Mouse (Mus musculus) kidney, postnatal 25 days (tissue): ENCODE measurements around the gene Ptprn2.
A peak's percentile ranks its signal among the peaks of the same experiment; 100 is the strongest.

Experiments used
- DNase-seq, 2 experiments: peaks; one replicate each; pipeline ENCODE4 v3.0.0; 2021; ENCODE audit warnings: mixed read lengths in 2 of 2

Gene Ptprn2

GRCm38 (mm10) chr12:117078945-117079344, 593.4 kb downstream of the Ptprn2 start:
- no peak for DNase-seq

- DNase-seq, result no peak
Observed at GRCm38 (mm10) chr12:117079724-117080123, 594.2 kb downstream of the Ptprn2 start.

GRCm38 (mm10) chr12:117083856-117084701, 598.6 kb downstream of the Ptprn2 start:
- DNase-seq, result peak in 1 of 2 experiments; percentile 45

DNA sequence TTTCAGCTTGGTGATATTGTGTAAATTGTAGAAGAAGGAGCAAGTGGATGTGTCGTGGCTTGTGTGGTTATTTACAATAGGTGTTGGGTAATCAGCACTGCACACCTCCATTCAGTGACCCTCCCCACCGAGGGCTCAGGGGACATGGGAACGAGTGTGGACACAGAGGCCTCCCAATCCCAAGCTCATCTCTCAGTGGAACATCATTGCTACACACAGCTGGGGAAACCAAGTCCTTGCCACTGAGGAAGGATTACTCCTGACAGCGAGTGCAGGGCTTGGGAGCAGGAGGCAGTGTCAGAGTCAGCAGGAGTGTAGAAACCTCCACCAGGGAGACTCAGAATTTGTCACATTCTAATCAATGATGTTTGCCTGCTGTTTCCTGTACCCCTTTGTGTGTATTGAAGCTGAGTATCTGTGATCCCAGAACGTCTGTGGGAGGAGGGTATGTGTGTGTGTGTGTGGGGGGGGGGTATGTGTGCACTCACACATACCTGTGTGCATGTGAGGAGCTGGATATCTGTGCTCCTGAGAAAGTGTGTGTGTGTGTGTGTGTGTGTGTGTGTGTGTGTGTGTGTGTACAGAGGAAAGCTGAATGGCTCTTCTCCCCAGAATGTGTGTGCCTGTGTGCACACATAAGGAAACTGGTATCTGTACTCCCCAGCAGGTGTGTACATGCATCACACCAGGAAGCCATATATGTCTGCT, 599.3 kb downstream of the Ptprn2 start:
- DNase-seq, result no peak

GRCm38 (mm10) chr12:117085661-117086335, 600.3 kb downstream of the Ptprn2 start:
- DNase-seq, result peak in 1 of 2 experiments; percentile 2

DNA sequence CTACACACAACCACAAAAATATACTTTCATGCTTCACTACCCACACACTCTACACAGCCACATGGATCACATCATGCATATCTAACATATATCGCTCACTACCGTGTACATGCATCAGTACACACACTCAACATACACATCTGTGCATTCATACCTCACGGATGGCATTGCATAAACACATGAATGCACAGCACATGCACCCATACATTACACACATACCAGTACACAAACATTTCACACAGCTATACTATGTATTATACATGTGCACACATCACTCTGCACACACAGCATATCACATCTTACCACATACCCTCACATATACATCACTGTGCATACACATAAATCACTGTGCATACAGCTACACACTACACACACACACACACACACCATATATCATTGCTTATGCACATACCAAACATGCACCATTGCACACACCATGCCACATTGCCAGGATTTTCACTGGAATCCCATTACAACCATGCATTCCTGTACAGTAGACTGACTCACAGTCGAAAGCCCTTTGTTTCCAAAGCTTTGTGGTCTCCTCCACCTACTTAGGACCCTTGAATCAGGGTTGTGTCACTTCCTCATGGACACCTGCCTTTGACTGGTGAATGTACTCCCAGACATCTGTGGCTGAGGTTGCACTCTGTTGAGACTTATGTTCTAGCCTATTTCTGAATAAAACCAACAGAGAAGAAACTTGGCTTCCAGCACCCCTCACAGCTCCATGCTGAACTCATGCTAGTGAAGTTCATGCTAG, 607.0 kb downstream of the Ptprn2 start:
- DNase-seq, result no peak

DNA sequence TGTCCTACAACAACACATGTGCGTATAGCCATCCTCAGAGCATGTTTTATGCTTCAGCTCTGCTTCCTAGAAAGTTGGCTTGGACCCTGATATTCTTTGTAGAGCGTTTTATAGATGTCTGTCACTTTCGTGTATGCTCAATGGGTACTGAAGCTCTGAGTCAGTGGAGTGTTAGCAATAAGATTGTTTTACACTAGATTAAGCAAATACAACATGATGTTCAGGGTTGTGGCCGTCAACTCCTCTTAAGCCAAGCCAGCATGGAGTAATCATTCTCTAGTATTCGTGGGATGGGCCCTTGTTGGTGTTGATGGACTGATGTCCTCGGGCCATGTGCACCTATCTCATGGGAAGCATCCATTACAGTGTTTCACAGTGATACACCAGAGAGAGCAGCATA, 610.4 kb downstream of the Ptprn2 start:
- no peak for DNase-seq

GRCm38 (mm10) chr12:117098295-117098694, 612.8 kb downstream of the Ptprn2 start:
- no peak for DNase-seq

GRCm38 (mm10) chr12:117106696-117107095, 621.2 kb downstream of the Ptprn2 start:
- no peak for DNase-seq

GRCm38 (mm10) chr12:117107143-117107616, 621.7 kb downstream of the Ptprn2 start:
- DNase-seq, result no peak

DNA sequence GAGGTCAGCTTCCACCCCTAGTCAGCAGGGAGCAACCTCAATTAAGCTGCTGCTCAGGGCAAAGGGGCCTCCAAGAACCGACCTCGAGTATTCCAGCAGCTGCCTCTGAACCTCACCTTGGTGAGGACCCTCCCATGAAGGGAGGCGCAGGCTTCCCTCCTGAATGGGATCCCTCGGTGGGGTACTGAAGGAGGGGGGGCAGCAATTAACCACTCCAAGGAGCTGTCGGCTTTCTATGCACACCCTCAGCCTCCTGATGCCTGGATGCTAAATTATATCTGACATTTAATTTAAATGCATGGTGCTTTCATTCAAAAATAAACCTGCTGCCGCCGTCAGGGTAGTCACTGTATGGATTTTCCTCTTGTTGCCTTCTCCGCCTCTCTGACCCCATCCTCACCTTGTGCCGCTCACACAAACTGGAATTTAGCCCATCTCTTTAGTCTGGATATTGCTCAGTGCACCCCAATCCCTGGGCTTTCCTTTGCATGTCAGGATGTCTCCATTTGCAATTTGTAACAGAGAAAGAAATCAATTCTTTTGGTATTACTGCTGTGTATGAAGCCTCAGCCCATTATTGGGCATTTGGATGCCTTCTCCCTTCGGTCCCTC, 629.8 kb downstream of the Ptprn2 start:
- no peak for DNase-seq

- DNase-seq, result no peak
Observed at GRCm38 (mm10) chr12:117127078-117127477, 641.6 kb downstream of the Ptprn2 start.

- DNase-seq, result no peak
Observed at GRCm38 (mm10) chr12:117127485-117127884, 642.0 kb downstream of the Ptprn2 start.

DNA sequence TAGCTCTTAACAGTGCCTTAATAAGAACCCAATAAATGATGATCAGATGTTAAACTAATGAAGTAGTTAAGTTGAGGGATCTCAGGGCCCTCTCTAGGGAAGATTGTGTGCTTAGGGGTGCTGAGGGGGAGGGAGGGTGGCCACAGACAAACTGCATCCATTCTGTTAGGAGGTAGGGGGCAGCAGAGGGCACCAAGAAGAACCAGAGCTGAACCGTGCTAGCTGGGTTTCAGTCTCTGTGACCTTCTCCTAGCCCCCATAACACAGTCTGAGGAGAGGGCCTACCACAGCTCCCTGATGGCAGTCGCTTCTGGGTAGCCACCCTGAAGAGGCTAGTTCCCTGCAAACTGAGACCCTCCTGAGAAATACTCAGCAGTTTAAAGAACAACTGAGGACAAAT, 646.6 kb downstream of the Ptprn2 start:
- DNase-seq, result peak in 1 of 2 experiments; percentile 4

DNA sequence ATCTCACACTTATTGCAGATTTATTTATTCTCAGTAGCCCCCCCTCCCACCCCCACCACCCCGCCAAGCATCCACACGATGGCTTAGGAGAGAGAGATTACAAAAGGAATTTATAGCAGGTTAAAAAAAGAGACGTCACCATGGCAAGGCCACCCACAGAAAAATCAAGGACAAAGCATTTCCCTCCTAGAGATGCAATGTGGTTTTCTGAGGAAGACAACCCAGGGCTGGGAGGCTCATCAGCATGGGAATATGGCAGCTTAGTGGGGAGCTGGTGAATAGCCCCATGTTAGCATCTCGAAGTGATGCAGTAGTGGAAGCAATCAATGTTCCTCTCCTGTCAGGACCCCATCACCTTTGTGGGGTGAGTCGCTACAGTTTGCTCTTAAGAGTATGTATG, 649.7 kb downstream of the Ptprn2 start:
- DNase-seq, result no peak

DNA sequence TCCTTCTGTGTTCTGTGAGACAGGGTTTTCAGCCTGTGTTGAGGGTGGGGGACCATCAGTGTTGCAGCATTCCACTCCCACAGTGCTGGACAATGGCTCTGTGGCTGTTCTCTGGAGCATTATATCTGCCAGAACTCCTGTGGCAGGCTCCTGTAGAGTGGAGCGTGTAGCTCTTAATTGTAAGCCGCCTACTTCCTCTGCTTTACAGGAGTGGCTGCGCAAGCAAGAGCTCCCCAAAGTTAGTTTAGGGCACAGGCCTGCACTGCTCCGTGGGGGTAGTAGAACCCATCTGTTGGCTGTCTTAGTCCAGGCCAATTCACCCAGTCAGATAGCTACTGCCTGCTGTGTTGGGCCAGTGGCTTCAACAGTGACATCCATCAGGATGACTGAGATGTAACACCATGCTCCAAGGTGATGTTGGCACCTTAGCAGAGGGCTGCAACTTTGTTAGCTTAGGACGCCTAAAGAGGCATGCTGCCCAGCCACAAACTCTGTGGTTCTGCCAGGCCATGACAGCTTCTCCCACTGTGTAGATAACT, 651.0 kb downstream of the Ptprn2 start:
- no peak for DNase-seq

DNA sequence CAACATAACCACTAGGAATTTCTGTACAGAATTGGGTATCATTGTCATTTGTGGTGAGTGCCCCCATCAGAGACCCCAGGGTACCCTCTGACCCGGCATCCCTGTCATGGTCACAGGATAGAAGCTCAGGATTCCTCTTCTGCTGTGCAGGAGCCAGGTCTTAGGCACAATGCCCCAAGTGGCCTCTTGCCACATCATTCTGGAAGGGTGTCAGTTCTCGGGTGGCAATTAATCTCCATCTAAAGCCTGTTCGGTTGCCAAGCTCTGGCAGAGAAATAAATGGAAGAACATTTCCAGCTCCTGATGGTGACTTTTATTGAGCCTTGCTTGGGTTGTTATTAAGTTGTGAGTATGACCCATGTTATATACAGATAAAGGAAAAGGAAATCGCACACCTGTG, 655.4 kb downstream of the Ptprn2 start:
- no peak for DNase-seq

GRCm38 (mm10) chr12:117141394-117141793, 655.9 kb downstream of the Ptprn2 start:
- DNase-seq, result no peak

- DNase-seq, result no peak
Observed at GRCm38 (mm10) chr12:117149176-117149575, 663.7 kb downstream of the Ptprn2 start.

- no peak for DNase-seq
Observed at GRCm38 (mm10) chr12:117150611-117151395, 665.3 kb downstream of the Ptprn2 start.

DNA sequence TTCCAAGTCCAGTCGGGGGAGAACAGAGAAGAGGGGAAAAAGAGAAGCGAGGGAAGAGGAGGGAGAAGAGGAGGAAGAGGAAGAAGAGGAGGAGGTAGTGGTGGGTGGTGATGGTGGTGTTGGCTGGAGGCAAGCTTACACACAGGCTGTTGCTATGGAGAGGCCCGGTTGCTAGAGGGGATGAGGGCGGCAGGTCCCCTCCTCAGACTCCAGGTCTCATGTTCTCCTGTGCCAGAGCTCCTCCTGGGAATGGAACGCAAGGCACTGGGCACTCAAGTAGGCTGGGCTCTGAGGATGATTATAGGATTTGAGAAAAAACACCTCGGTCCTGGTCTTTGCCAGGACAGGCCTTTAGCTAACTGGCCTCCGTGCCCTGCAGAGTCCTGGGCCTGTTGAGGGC, 666.1 kb downstream of the Ptprn2 start:
- DNase-seq, result no peak
